Mouse (Mus musculus) intestine, postnatal 0 days (tissue): ENCODE results near the gene Cdk5rap3. TPM values are rescaled to one million over a fixed set of nuclear protein-coding genes. Genes with fewer than 3 reads are reported as not detected.

Experiments used
- ATAC-seq: fragments of 200-750 bp; cut with Nextera tagmentation; 2 replicates; pipeline ENCODE4 v1.8.0; 2017; ENCODE audit warnings: mild to moderate bottlenecking, moderate TSS enrichment, moderate library complexity
- H3K27ac ChIP-seq: fragments of 300-500 bp; sonication (generic); 2 replicates; pipeline ENCODE4 v1.5.1; 2014; ENCODE audit warnings: mild to moderate bottlenecking, low read depth, low read length, moderate library complexity
- H3K27me3 ChIP-seq: fragments of 300-500 bp; sonication (generic); replicated peaks from 2 replicates; pipeline ENCODE4 v1.6.1; 2014; ENCODE audit warnings: low read length, mixed read lengths; ENCODE audit not compliant: control insufficient read depth, insufficient read depth
- H3K36me3 ChIP-seq: fragments of 300-500 bp; sonication (generic); 2 replicates; pipeline ENCODE4 v1.6.1; 2014; ENCODE audit warnings: mild to moderate bottlenecking, moderate library complexity; ENCODE audit not compliant: control insufficient read depth, insufficient read depth
- H3K4me1 ChIP-seq: fragments of 300-500 bp; sonication (generic); replicated peaks from 2 replicates; pipeline ENCODE4 v1.6.1; 2014; ENCODE audit warnings: antibody characterized with exemption, low read length, mixed read lengths; ENCODE audit not compliant: control insufficient read depth, insufficient read depth
- H3K4me2 ChIP-seq: fragments of 300-500 bp; sonication (generic); replicated peaks from 2 replicates; pipeline ENCODE4 v1.6.1; 2014; ENCODE audit warnings: low read depth, mild to moderate bottlenecking, moderate library complexity
- H3K4me3 ChIP-seq: fragments of 300-500 bp; sonication (generic); 2 replicates; pipeline ENCODE4 v1.5.1; 2014; ENCODE audit warnings: low read depth, low read length
- H3K9ac ChIP-seq: fragments of 300-500 bp; sonication (generic); 2 replicates; pipeline ENCODE4 v1.6.1; 2014; ENCODE audit warnings: mild to moderate bottlenecking, low read depth, low read length
- H3K9me3 ChIP-seq: fragments of 300-500 bp; sonication (generic); 2 replicates; pipeline ENCODE4 v1.6.1; 2016; ENCODE audit warnings: mixed run types; ENCODE audit not compliant: control insufficient read depth
- CTCF ChIP-seq: sonication (generic); IDR thresholded peaks from 2 replicates; pipeline ENCODE4 v1.5.1; 2016; ENCODE audit warnings: low read depth, mild to moderate bottlenecking, control low read depth, antibody characterized with exemption, moderate library complexity
- WGBS: fragments of 180-500 bp; shearing (Covaris S2); extraction: QIAGEN DNeasy Blood & Tissue Kit; methylation state at CpG from one replicate; pipeline ENCODE4 v1.1.7; 2014; 5-methylcytosine and 5-hydroxymethylcytosine counted together
- polyA plus RNA-seq: library from polyadenylated mRNA; unstranded; fragments of >200 nt; fragmentation: Nextera tagmentation; extraction: Ambion mirVana; gene quantifications from 2 replicates; pipeline ENCODE4 v1.2.1, GENCODE M21; 2015

Gene Cdk5rap3
- polyA plus RNA-seq, 1 experiment from 2014 or later = 64.1 TPM

GRCm38 (mm10) chr11:96935872-96936650, 19.8 kb upstream of the Cdk5rap3 start:
- ATAC-seq = 0 out of 2 replicates have a peak, but pooled peaks have one; percentile 19
- Histone ChIP-seq H3K9me3 (no peaks in the 10 kb centered on the region), H3K9ac (0 out of 2 replicates have a peak overlapping the region, but pooled peaks have one; percentile 3), H3K27me3 (no peaks in the 10 kb centered on the region), H3K4me3 (no peak overlapping the region), H3K27ac (peak overlapping the region; percentile 87), H3K4me1 (peaks cover 8% of the 10 kb centered on the region), H3K4me2 (peak overlapping the region; percentile 24), H3K36me3 (peaks cover 26% of the 10 kb centered on the region)
- WGBS = 31% methylated on average over 9 of the region's 9 CpGs
- TF ChIP-seq CTCF = no peak

DNA sequence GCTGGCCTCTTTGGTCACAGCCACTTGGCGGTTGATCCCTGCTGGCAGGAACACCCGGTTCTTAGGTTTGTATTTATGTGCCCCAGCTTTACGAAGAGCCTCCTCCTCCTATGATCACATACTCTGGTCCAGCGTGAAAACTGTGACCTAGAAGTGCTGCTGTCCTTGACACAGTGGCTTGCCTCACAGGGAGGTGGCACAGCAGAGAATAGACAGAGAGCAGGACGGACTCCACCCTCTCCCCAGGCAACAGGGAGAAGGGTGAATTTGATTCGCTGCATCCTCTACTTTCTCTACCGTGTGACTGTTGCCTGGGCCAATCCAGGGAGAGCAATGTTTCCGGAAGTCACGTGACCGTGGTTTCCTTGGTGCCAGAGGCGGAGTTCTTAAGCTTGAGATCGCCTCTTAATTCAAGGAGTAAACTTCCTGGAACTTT, 18.6 kb upstream of the Cdk5rap3 start:
- H3K9ac ChIP-seq = 0 out of 2 replicates have a peak overlapping the region, but pooled peaks have one; percentile 22
- no peaks in the 10 kb centered on the region for H3K27me3 ChIP-seq
- H3K36me3 ChIP-seq = peaks cover 19% of the 10 kb centered on the region
- ATAC-seq = peak; percentile 84
- no peak for TF ChIP-seq CTCF
- peak overlapping the region; percentile 43 for H3K4me2 ChIP-seq
- H3K4me1 ChIP-seq = peaks cover 8% of the 10 kb centered on the region
- WGBS = 11% methylated on average over 12 of the region's 12 CpGs
- no peaks in the 10 kb centered on the region for H3K9me3 ChIP-seq
- H3K4me3 ChIP-seq = peak overlapping the region; percentile 11; the same call in 1 of the 2 replicates
- H3K27ac ChIP-seq = peak overlapping the region; percentile 87

DNA sequence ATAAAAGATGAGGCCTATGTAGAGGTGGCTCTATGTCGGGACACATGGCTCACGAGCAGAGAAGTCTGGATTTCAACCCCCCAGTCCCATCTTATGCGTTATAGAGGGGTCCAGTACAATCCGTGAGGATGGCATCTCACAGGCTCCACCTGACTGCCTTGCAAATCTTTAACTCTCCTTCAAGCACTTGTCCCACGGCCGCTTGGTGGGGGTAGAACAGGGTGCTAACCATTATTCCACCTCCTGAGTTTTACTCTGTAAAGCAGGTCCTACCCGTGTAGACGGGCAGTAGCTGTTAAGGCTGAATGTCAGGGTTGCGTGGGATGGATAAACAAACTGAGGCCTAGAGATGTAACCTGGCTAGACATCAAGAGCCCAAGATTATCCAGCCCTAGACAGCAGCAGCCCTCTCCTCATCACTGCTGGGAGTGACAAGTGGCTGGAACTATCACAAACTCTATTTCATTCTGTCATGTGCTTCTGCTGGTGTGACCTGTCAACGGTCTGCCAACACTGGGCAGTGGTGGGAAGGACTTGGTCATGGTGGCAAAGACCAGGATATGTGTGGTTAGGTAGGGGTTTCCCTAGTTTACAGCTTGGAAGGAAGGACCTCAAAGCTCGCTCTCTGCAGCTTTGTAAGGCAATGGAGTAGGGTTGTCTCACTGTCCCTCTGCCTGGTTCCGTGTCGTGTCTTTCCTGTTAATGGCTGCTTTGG, 17.4 kb upstream of the Cdk5rap3 start:
- peaks cover 10% of the 10 kb centered on the region; the same call in 1 of the 2 replicates for H3K36me3 ChIP-seq
- peak overlapping the region; percentile 85 for H3K27ac ChIP-seq
- H3K4me1 ChIP-seq = peaks cover 8% of the 10 kb centered on the region; the same call in 1 of the 2 replicates
- no peak overlapping the region for H3K9ac ChIP-seq
- no peak for TF ChIP-seq CTCF
- WGBS = 77% methylated on average over 13 of the region's 13 CpGs
- H3K4me2 ChIP-seq = peak overlapping the region; percentile 0; the same call in 1 of the 2 replicates
- no peak overlapping the region for H3K4me3 ChIP-seq
- no peak for ATAC-seq
- H3K27me3 ChIP-seq = no peaks in the 10 kb centered on the region
- no peaks in the 10 kb centered on the region for H3K9me3 ChIP-seq

DNA sequence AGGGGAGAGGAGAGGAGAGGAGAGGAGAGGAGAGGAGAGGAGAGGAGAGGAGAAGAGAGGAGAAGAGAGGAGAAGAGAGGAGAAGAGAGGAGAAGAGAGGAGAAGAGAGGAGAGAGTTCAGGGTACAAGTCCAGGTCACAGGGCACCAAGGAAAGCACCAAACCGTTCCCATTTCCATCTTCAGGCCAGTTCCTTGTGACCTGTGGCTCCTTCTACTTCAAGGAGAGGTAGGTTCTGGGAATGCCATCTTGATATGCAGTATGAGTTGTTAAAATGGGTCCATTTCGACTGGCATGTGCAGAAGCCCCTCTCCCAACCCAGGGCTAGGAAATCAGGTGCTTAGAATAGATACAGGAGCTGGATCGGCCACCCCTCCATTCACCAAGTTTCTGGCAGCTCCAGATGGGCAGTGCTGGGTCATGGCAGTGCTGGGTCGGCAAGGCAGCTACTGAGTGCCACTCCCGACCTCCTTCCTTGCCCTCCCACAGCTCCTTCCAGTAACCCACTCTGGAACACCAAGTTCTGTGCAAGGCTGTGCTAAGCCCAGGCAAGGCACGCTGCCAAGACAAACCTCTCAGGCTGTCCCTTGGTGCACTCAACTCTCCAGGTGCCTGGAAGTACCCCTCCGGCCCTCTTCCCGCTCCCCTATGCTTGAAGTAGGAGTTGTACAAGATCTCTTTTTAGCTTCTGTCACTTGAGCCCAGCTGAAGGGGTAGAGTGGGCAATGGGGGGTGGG, 15.2 kb upstream of the Cdk5rap3 start:
- no peak for TF ChIP-seq CTCF
- 39% methylated on average over 8 of the region's 8 CpGs for WGBS
- no peak for ATAC-seq
- Histone ChIP-seq H3K27me3 (no peaks in the 10 kb centered on the region), H3K4me1 (peaks cover 4% of the 10 kb centered on the region; the same call in 1 of the 2 replicates), H3K9me3 (no peaks in the 10 kb centered on the region), H3K4me2 (peak overlapping the region; percentile 58), H3K9ac (0 out of 2 replicates have a peak overlapping the region, but pooled peaks have one; percentile 3), H3K4me3 (peak overlapping the region; percentile 25), H3K36me3 (0 out of 2 replicates have a peak, but pooled peaks cover 5% of the 10 kb centered on the region), H3K27ac (peak overlapping the region; percentile 66)

DNA sequence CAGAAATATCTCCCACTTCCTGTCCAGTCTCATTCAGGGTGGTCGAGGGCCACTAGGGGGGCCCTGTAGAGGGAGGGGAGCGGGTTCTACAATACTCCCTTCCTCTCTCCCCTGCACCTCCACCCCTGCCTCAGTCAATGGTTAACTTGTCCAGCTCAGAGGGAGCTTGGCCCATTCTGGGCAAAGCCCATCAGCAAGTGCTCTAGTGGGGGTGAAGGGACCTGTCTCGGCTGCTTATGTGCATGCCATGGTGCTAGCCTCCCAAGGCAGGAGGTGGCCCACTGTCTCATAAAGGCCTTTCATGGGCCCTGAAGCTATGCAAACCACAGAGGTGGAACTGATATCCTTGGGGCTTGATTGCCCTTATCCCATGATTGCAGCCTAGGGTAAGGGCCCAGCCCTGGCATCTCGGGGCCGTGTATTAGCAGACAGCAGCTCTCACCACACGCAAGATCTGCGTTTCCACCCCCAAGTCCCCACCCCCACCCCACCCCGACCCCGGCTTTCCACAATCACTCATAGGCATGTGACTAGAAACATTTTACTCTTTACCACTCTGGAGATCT, 13.6 kb upstream of the Cdk5rap3 start:
- no peaks in the 10 kb centered on the region for H3K27me3 ChIP-seq
- ATAC-seq = peak; percentile 31

More for the DNA sequence above, 13.6 kb upstream of the Cdk5rap3 start:
- TF ChIP-seq CTCF = no peak
- Histone ChIP-seq H3K27ac (peak overlapping the region; percentile 93), H3K9me3 (no peaks in the 10 kb centered on the region), H3K4me3 (peak overlapping the region; percentile 49), H3K4me2 (peak overlapping the region; percentile 64), H3K4me1 (peaks cover 6% of the 10 kb centered on the region; the same call in 1 of the 2 replicates), H3K36me3 (0 out of 2 replicates have a peak, but pooled peaks cover 5% of the 10 kb centered on the region), H3K9ac (peak overlapping the region; percentile 64)
- WGBS = 35% methylated on average over 9 of the region's 9 CpGs
